Mouse (Mus musculus) neural tube, embryonic 10.5 days (tissue): ENCODE data around the gene 9630041A04Rik.

ENCODE experiments used
- DNase-seq: peaks from one replicate; pipeline ENCODE4 v3.0.0-alpha.2; 2017; ENCODE audit warnings: low spot score; ENCODE audit errors: extremely low spot score

Gene 9630041A04Rik

GRCm38 (mm10) chr9:101918771-101919170, 57.1 kb downstream of the 9630041A04Rik start:
- no peak for DNase-seq

GRCm38 (mm10) chr9:101919324-101919723, 57.7 kb downstream of the 9630041A04Rik start:
- no peak for DNase-seq

- no peak for DNase-seq
Observed at GRCm38 (mm10) chr9:101922846-101923245, 61.2 kb downstream of the 9630041A04Rik start.

- no peak for DNase-seq
Observed at GRCm38 (mm10) chr9:101924829-101925228, 63.2 kb downstream of the 9630041A04Rik start.

- DNase-seq, result no peak
Observed at GRCm38 (mm10) chr9:101933946-101934573, 72.4 kb downstream of the 9630041A04Rik start.

- no peak for DNase-seq
Observed at GRCm38 (mm10) chr9:101934887-101935286, 73.2 kb downstream of the 9630041A04Rik start.

- no peak for DNase-seq
Observed at GRCm38 (mm10) chr9:101938066-101938465, 76.4 kb downstream of the 9630041A04Rik start.

- DNase-seq, result no peak
Observed at GRCm38 (mm10) chr9:101939006-101939405, 77.4 kb downstream of the 9630041A04Rik start.

- no peak for DNase-seq
Observed at GRCm38 (mm10) chr9:101940182-101940581, 78.5 kb downstream of the 9630041A04Rik start.

- no peak for DNase-seq
Observed at GRCm38 (mm10) chr9:101942058-101942669, 80.5 kb downstream of the 9630041A04Rik start.

GRCm38 (mm10) chr9:101945326-101945725, 83.7 kb downstream of the 9630041A04Rik start:
- DNase-seq, result no peak

GRCm38 (mm10) chr9:101945814-101946213, 84.2 kb downstream of the 9630041A04Rik start:
- DNase-seq, result no peak

- no peak for DNase-seq
Observed at GRCm38 (mm10) chr9:101950101-101950500, 88.5 kb downstream of the 9630041A04Rik start.

GRCm38 (mm10) chr9:101954529-101954928, 92.9 kb downstream of the 9630041A04Rik start:
- no peak for DNase-seq

- no peak for DNase-seq
Observed at GRCm38 (mm10) chr9:101956228-101956627, 94.6 kb downstream of the 9630041A04Rik start.

GRCm38 (mm10) chr9:101971806-101972205, 110.2 kb downstream of the 9630041A04Rik start:
- no peak for DNase-seq

GRCm38 (mm10) chr9:101972314-101972713, 110.7 kb downstream of the 9630041A04Rik start:
- no peak for DNase-seq

- DNase-seq, result no peak
Observed at GRCm38 (mm10) chr9:101976884-101977465, 115.3 kb downstream of the 9630041A04Rik start.

- no peak for DNase-seq
Observed at GRCm38 (mm10) chr9:101981161-101981560, 119.5 kb downstream of the 9630041A04Rik start.

- DNase-seq, result no peak
Observed at GRCm38 (mm10) chr9:101982378-101982777, 120.7 kb downstream of the 9630041A04Rik start.

- DNase-seq, result no peak
Observed at GRCm38 (mm10) chr9:101986910-101987309, 125.3 kb downstream of the 9630041A04Rik start.

- DNase-seq, result no peak
Observed at GRCm38 (mm10) chr9:101990032-101990431, 128.4 kb downstream of the 9630041A04Rik start.

GRCm38 (mm10) chr9:101990836-101991235, 129.2 kb downstream of the 9630041A04Rik start:
- no peak for DNase-seq
